Mouse (Mus musculus): Measurements from ENCODE around the gene Cfap126.

- TF ChIP-seq CTCF (conservative IDR thresholded peaks at IDR 0.05; ENCODE audit: low read length) (no peak), POU5F1 (IDR thresholded peaks at IDR 0.05; ENCODE audit: borderline replicate concordance, low read length) (no peak), NANOG (IDR thresholded peaks at IDR 0.05; ENCODE audit: borderline replicate concordance, low read length) (no peak)
Observed at GRCm38 (mm10) chr1:171156644-171157043, 42.9 kb downstream of the Cfap126 start.

Measured in E14TG2a.4 (cell line).